Mouse (Mus musculus) bone marrow macrophage, adult 2 months (primary cell): ENCODE results near the gene Moap1. TPM values are rescaled to one million over a fixed set of nuclear protein-coding genes. Genes with fewer than 3 reads are reported as not detected.

Source experiments
- H3K27ac ChIP-seq: 2 replicates; pipeline ENCODE4 v1.5.1; 2012; ENCODE audit warnings: low read depth, low read length; ENCODE audit not compliant: insufficient read depth
- H3K4me1 ChIP-seq: 2 replicates; pipeline ENCODE4 v1.6.1; 2012; ENCODE audit warnings: low read length; ENCODE audit not compliant: control insufficient read depth, insufficient read depth
- H3K4me3 ChIP-seq: 2 replicates; pipeline ENCODE4 v1.5.1; 2012; ENCODE audit warnings: mild to moderate bottlenecking, low read length, moderate library complexity; ENCODE audit not compliant: insufficient read depth
- CTCF ChIP-seq: IDR thresholded peaks from 2 replicates; pipeline ENCODE4 v1.5.1; 2012; ENCODE audit warnings: low read depth, mild to moderate bottlenecking, low read length, moderate library complexity
- POLR2A ChIP-seq: IDR thresholded peaks from 2 replicates; pipeline ENCODE4 v1.6.1; 2012; ENCODE audit warnings: mild to moderate bottlenecking, low read depth, low read length, borderline replicate concordance
- polyA plus RNA-seq: library from polyadenylated mRNA; stranded (reverse); fragments of >200 nt; gene quantifications from 2 replicates; pipeline ENCODE4 v1.2.4, GENCODE M21; 2012; ENCODE audit not compliant: missing spikeins, insufficient read depth, insufficient read length

Moap1 gene
- polyA plus RNA-seq, 1 experiment: 1.3 TPM

DNA sequence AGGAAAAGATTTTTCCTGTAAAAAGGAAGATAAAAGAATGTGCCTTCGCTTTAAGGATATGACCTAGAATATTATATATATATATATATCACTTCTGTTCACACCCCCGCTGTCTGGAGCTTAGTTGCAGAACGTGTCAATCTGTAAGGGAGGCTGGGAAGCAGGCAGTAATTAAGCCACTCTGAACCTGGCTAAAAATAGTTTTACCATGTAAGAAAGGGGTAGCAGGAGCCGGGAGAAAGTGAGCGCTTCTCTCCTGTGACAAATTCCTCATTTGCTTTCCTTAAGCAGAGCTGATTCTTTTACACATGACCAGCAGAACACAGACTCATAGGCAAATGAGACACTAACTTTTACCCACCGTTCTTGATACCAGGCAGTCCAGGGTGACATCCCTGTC lies 19.6 kb downstream of the Moap1 start:
- no peak for TF ChIP-seq POLR2A
- no peak for TF ChIP-seq CTCF
- no peak overlapping the region for H3K27ac ChIP-seq
- H3K4me3 ChIP-seq: no peak overlapping the region
- peaks cover 18% of the 10 kb centered on the region for H3K4me1 ChIP-seq

GRCm38 (mm10) chr12:102722966-102723365 lies 20.5 kb downstream of the Moap1 start:
- no peak overlapping the region for H3K27ac ChIP-seq

DNA sequence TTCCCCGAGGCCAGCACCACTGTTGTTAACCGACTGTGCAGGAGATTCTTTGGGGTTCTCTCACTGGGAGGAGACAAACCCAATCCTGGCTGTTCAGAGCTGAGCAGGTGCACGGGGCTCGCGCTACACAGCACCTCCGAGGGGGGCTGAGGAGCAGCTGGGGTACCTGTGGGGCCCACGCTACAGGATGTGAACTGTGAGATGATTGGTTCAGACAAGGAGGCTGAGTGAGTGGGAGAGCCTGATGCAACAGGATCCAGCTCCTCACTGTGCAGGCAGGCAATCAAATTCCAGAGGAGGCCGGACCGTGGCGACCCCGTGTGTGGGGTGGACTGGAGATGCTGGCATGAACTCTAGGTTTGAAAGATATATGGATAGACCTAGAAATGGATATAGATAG lies 21.0 kb downstream of the Moap1 start:
- Histone ChIP-seq H3K4me1 (peaks cover 18% of the 10 kb centered on the region), H3K27ac (no peak overlapping the region), H3K4me3 (no peak overlapping the region)
- TF ChIP-seq POLR2A (no peak), CTCF (no peak)

More at GRCm38 (mm10) chr12:102722966-102723365, 20.5 kb downstream of the Moap1 start:
- no peak overlapping the region for H3K4me3 ChIP-seq
- TF ChIP-seq CTCF: no peak
- H3K4me1 ChIP-seq: peaks cover 18% of the 10 kb centered on the region

DNA sequence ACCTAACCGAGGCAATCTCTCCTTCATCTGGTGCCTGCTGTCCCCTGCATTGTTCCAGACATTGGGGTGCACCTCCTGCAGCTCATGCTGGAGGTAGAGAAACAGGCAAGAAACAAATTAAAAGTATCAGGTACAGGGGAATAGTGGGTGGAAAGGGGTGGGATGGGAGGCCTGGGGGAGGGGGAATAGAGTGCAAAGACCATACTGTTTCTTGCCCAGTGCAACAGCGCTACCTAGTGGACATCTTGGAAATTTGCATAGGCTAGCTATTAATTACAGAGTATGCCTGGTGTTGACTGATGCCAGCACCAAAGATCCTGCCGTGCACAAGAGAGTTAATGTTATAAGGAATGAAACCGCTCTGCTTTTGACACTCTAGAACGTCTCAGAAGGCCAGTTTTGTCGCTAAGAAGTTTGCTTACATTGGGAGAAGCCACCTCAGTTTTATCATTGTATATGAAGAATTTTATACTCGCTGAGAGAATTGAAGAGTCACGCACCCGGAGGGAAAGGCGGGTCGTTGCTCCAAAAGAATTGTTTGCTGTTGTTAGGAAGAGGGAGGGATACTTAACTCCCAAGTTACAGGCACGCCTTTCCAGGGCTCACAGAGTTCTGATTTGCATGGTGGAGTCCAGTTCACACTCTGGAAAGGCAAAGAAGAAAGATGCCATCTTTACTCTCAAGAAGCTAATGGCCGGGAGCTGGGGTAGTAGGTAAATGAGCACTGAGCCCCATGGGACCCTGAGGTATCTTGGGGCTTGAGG lies 23.7 kb downstream of the Moap1 start:
- H3K4me1 ChIP-seq: peaks cover 16% of the 10 kb centered on the region

DNA sequence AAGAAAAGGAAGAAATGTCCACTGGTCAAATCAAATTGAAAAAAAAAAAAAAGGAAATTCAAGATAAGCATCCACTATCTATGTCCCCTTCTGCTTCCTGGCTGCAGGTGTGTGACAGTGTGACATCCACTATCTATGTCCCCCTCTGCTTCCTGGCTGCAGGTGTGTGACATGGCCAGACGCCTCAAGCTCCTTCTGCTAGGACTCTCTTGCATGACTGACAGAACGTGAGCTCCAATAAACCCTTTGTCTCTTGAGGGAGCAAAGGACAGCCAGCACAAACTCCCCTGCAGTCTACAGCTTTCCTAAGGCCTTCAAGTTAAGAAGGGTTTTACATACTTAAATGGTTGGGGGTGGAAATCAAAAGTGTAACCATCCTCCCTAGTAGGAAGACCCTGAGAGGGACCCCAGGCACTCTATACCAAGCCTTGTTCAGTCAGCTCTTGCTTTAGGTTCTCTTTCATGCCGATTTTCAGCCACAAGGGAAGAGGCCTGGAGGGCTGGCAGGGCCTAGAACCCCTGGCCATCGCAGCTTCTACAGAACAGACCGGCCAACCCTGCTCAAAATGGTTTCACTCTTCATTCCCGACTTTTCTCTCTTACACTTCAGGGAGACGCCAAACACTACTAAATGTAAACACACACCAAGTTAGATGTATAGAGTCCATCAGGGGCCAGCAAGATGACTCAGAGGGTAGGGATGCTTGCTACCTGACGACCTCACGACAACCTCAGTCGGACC lies 28.6 kb downstream of the Moap1 start:
- Histone ChIP-seq H3K27ac (no peak overlapping the region), H3K4me1 (no peaks in the 10 kb centered on the region), H3K4me3 (no peak overlapping the region)
- no peak for TF ChIP-seq CTCF
- TF ChIP-seq POLR2A: no peak

More for the DNA sequence above, 23.7 kb downstream of the Moap1 start:
- Histone ChIP-seq H3K4me3 (no peak overlapping the region), H3K27ac (no peak overlapping the region)
- peak; percentile 96 for TF ChIP-seq CTCF
- TF ChIP-seq POLR2A: no peak

DNA sequence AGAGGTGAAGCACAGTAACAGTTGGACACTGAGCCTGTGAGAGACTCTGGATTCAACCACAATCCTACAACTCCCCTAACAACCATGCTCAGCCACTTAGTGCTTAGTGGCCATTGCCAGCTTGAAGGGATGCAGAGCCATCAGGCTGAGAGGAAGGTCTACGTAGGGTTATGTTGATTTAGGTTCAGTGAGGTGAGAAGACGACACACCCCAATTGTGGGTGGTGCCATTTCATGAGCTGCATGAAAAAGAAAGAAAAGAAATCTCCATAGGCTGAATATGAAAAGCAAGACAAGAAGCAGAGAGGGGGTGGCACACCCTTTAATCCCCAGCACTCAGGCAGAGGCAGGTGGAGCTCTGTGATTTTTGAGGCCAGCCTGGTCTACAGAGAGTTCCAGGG lies 29.3 kb downstream of the Moap1 start:
- no peak overlapping the region for H3K4me3 ChIP-seq
- H3K27ac ChIP-seq: no peak overlapping the region
- TF ChIP-seq POLR2A: no peak
- no peak for TF ChIP-seq CTCF
- H3K4me1 ChIP-seq: no peaks in the 10 kb centered on the region

DNA sequence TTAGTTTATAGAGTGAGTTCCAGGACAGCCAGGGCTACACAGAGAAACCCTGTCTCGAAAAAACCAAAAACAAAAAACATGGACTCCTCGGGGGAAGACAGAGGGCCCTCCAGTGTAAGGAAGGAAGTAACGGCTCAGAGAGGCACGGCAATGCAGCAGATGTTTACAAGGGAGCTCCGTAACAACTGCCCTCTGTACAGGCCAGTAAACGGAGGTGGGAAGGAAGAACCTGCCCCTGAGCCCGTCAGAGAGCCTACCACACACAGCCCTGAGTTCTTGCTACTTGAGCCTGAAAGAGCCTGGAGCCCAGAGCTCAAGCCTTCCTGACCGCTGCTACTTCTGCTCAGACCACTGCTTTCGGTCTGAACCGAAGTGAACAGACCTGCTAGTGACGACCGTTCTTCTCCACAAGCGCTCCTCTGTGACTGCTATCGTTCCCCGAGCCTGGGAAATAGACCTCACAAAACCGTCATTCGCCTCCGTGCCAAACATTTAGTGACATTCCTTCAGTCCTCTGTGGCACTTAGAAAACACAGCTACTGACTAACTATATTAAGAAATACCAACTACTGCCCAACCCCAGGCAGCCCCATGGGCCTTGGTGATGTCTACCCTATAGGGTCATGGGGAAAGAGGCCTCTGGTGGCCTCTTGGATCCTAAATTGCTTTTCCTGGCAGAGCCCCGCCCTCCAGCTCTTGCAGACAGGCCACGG lies 30.2 kb downstream of the Moap1 start:
- Histone ChIP-seq H3K4me3 (no peak overlapping the region), H3K4me1 (no peaks in the 10 kb centered on the region), H3K27ac (no peak overlapping the region)
- no peak for TF ChIP-seq POLR2A
- TF ChIP-seq CTCF: no peak

- Histone ChIP-seq H3K27ac (no peak overlapping the region), H3K4me1 (peaks cover 1% of the 10 kb centered on the region; the same call in 1 of the 2 replicates), H3K4me3 (no peak overlapping the region)
- TF ChIP-seq POLR2A (no peak), CTCF (no peak)
Measured at GRCm38 (mm10) chr12:102710851-102711375, 32.5 kb downstream of the Moap1 start.

DNA sequence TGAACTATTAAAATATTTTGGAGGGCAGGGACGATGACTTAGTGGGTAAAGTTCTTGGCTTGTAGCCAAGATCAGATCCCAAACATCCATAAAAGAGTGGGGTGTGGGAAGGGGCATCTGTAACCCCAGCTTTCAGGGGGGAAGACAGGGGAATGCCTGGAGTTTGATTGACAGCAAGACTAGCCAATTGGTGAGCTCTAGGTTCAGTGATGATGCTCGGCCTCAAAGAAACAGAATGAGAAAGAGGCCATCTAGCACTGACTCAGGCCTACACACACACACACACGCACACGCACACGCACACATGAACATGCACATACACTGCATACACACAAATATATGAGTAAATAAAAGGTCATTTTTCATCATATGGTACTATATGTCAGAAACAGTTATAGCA lies 33.6 kb downstream of the Moap1 start:
- TF ChIP-seq CTCF: no peak
- no peak for TF ChIP-seq POLR2A
- Histone ChIP-seq H3K27ac (no peak overlapping the region), H3K4me3 (no peak overlapping the region), H3K4me1 (peaks cover 2% of the 10 kb centered on the region; the same call in 1 of the 2 replicates)
